Mouse (Mus musculus): ENCODE data around the gene Gm20425.

GRCm38 (mm10) chr9:103174771-103175519 lies 55.2 kb downstream of the Gm20425 start:
- TF ChIP-seq CTCF (IDR thresholded peaks at IDR 0.05; ENCODE audit: extremely low read depth, insufficient read length, insufficient replicate concordance, low read depth, low read length) (peak; percentile 32; the same call in 1 of the 2 replicates), POLR2A (IDR thresholded peaks at IDR 0.05; ENCODE audit: low read depth, low read length) (no peak)
